Mouse (Mus musculus): ENCODE measurements around the gene Zfp61. TPM values are rescaled to one million over a fixed set of nuclear protein-coding genes. Genes with fewer than 3 reads are reported as not detected.

Zfp61 gene
- polyA plus RNA-seq, 1 experiment from 2014 or later, result 37.3 TPM

DNA sequence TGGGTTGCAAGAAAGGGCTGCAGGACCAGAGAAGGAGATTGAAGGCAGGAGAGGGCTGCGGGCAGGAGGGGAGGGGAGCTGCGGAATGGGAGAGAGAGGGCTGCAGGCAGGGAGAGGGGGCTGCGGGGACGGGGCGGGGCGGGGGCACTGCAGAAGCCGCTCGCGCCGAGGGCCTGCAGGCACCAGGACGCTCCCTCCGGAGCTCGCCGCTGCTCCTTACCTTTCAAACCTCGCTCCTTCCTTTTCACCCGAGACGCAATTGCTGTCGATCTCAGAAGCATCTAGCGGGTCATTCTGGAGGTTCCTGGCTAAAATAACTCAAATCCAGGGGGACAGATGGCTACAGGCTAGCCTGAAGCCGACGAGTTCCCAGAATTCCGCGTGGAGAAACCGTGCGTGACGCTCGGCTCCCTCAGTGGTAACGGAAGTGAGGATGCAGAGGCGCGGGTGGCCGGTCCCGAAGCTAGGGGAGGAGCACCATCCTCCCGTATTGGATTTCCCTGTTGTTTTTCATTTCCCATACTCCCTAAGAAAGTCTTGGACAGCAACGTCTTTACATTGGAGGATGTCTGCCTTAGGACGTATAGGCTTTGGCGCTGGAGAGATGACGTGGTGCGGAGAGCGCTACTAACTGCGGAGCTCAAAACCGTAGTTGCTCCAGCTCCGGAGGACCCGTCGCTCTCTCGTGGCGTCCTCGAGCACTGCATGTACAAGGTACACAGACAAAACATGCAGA lies 1.9 kb downstream of the Zfp61 start:
- Histone ChIP-seq H3K4me3 (ENCODE audit: low read depth, low read length) (peak overlapping the region; percentile 62), H3K36me3 (ENCODE audit: control insufficient read depth, insufficient read depth, low read length) (peaks cover 39% of the 10 kb centered on the region), H3K9ac (replicated peaks; ENCODE audit: low read depth, low read length) (peak overlapping the region; percentile 69), H3K27me3 (ENCODE audit: control insufficient read depth, insufficient read depth, low read length) (no peaks in the 10 kb centered on the region), H3K9me3 (ENCODE audit: control insufficient read depth, low read length) (no peaks in the 10 kb centered on the region), H3K27ac (ENCODE audit: low read depth, low read length) (peak overlapping the region; percentile 92), H3K4me2 (ENCODE audit: low read depth, low read length) (peak overlapping the region; percentile 83), H3K4me1 (ENCODE audit: control insufficient read depth, insufficient read depth, low read length) (peaks cover 13% of the 10 kb centered on the region; the same call in 1 of the 2 replicates)
- under 1% methylated on average over 47 of the region's 47 CpGs for WGBS
- ATAC-seq (ENCODE audit: low read depth), result peak; percentile 92

DNA sequence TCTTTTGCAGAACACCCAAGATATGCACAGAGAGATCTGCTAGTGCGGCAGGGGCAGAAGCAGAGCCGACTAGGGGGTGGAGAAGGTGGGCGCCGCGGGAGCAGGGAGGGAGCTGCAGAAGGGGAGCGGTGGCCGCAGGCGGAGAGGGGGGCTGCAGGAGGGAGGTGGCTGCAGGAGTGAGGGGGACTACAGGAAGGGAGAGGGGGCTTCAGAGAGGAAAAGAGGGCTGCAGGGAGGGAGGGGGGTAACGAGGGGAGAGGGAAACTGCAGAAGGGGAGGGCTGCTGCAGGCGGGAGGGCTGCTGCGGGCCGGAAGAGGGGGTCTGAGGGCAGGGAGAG lies 2.4 kb downstream of the Zfp61 start:
- H3K4me3 ChIP-seq (ENCODE audit: low read depth, low read length), result peak overlapping the region; percentile 62
- peak overlapping the region; percentile 92 for H3K27ac ChIP-seq (ENCODE audit: low read depth, low read length)
- H3K4me2 ChIP-seq (ENCODE audit: low read depth, low read length), result peak overlapping the region; percentile 83
- no peaks in the 10 kb centered on the region for H3K27me3 ChIP-seq (ENCODE audit: control insufficient read depth, insufficient read depth, low read length)
- peaks cover 36% of the 10 kb centered on the region for H3K36me3 ChIP-seq (ENCODE audit: control insufficient read depth, insufficient read depth, low read length)
- peaks cover 13% of the 10 kb centered on the region; the same call in 1 of the 2 replicates for H3K4me1 ChIP-seq (ENCODE audit: control insufficient read depth, insufficient read depth, low read length)
- H3K9ac ChIP-seq (replicated peaks; ENCODE audit: low read depth, low read length), result peak overlapping the region; percentile 69
- peak; percentile 36 for ATAC-seq (ENCODE audit: low read depth)
- 1% methylated on average over 12 of the region's 12 CpGs for WGBS
- no peaks in the 10 kb centered on the region for H3K9me3 ChIP-seq (ENCODE audit: control insufficient read depth, low read length)

DNA sequence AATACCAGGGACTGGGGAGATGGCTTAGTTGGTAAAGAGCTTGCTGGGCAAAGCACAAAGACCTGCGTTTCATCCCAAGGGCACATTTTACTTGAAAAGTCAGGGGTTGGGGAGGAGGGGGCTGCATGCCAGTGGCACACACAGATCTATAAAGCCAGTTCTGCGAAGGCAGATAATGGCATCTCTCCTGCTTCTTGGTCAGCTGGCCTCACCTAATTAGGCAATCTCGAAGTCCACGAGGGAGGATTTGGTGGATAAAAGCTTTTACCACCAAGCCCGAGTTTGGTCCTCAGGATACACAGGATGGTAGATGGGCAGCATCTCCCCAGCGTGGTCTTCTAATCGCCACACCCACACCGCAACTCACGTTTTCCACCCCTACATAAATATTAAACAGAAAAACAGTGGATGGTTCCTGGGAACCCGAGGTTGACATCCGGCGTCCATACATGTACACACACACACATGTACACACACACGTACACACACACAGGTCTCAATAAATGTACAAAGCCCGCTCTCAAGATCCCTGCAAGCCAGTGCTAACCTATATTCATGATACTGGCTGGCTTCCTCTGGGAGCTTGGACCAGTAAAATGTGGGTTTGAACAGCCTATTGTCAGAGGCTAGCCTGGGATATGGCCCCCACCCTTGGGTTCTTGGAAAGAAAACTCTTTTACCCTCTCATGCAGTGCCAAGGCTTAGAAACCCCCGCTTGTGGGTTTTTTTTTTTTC lies 3.5 kb downstream of the Zfp61 start:
- 89% methylated on average over 15 of the region's 15 CpGs for WGBS
- Histone ChIP-seq H3K36me3 (ENCODE audit: control insufficient read depth, insufficient read depth, low read length) (peaks cover 32% of the 10 kb centered on the region; the same call in 1 of the 2 replicates), H3K9me3 (ENCODE audit: control insufficient read depth, low read length) (no peaks in the 10 kb centered on the region), H3K9ac (replicated peaks; ENCODE audit: low read depth, low read length) (no peak overlapping the region), H3K4me1 (ENCODE audit: control insufficient read depth, insufficient read depth, low read length) (peaks cover 13% of the 10 kb centered on the region; the same call in 1 of the 2 replicates), H3K4me2 (ENCODE audit: low read depth, low read length) (peak overlapping the region; percentile 83), H3K4me3 (ENCODE audit: low read depth, low read length) (peak overlapping the region; percentile 62; the same call in 1 of the 2 replicates), H3K27ac (ENCODE audit: low read depth, low read length) (no peak overlapping the region), H3K27me3 (ENCODE audit: control insufficient read depth, insufficient read depth, low read length) (no peaks in the 10 kb centered on the region)
- ATAC-seq (ENCODE audit: low read depth), result no peak

DNA sequence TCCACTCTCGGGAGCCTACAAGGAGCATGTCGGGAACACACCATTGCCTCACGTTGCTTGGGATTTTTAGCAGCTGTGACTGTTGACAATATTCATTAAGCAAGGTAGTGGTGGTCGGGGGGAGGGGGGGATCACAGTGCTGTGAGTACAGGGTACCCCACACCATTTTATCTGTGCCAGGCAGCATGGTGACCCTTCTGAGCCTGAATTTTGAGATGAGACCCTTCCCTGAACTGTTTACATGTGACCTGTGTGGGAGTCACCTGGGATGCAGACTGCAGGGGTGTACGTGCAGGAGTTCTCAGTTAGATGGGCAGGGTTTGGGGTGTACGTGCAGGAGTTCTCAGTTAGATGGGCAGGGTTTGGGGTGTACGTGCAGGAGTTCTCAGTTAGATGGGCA lies 4.6 kb downstream of the Zfp61 start:
- Histone ChIP-seq H3K36me3 (ENCODE audit: control insufficient read depth, insufficient read depth, low read length) (peaks cover 35% of the 10 kb centered on the region), H3K27ac (ENCODE audit: low read depth, low read length) (no peak overlapping the region), H3K9me3 (ENCODE audit: control insufficient read depth, low read length) (no peaks in the 10 kb centered on the region), H3K4me2 (ENCODE audit: low read depth, low read length) (no peak overlapping the region), H3K4me3 (ENCODE audit: low read depth, low read length) (no peak overlapping the region), H3K27me3 (ENCODE audit: control insufficient read depth, insufficient read depth, low read length) (no peaks in the 10 kb centered on the region), H3K4me1 (ENCODE audit: control insufficient read depth, insufficient read depth, low read length) (peaks cover 13% of the 10 kb centered on the region; the same call in 1 of the 2 replicates), H3K9ac (replicated peaks; ENCODE audit: low read depth, low read length) (no peak overlapping the region)
- no peak for ATAC-seq (ENCODE audit: low read depth)
- WGBS, result 95% methylated on average over 7 of the region's 7 CpGs

DNA sequence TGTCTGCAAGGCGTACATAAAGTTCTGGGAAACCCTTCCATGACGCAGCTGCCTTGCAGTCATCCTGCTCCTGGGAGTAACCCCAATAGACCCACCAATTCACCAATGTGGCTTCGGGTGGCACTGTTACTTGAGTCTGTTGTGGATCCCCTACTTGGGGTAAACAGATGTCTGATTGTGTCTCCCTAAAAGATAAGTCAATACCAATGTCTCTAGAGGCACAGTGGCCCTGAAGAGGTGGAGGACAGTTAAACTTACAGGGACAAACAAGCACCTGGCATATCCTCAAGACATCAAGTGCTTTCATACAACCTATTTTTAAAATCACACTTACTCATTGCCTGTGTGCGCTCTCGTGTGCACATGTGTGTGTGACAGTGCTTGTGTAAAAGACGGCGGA lies 5.7 kb downstream of the Zfp61 start:
- ATAC-seq (ENCODE audit: low read depth), result no peak
- Histone ChIP-seq H3K4me2 (ENCODE audit: low read depth, low read length) (no peak overlapping the region), H3K36me3 (ENCODE audit: control insufficient read depth, insufficient read depth, low read length) (peaks cover 45% of the 10 kb centered on the region), H3K27me3 (ENCODE audit: control insufficient read depth, insufficient read depth, low read length) (no peaks in the 10 kb centered on the region), H3K9ac (replicated peaks; ENCODE audit: low read depth, low read length) (no peak overlapping the region), H3K9me3 (ENCODE audit: control insufficient read depth, low read length) (no peaks in the 10 kb centered on the region), H3K4me1 (ENCODE audit: control insufficient read depth, insufficient read depth, low read length) (peaks cover 13% of the 10 kb centered on the region; the same call in 1 of the 2 replicates), H3K4me3 (ENCODE audit: low read depth, low read length) (no peak overlapping the region), H3K27ac (ENCODE audit: low read depth, low read length) (no peak overlapping the region)
- 97% methylated on average over 7 of the region's 7 CpGs for WGBS

DNA sequence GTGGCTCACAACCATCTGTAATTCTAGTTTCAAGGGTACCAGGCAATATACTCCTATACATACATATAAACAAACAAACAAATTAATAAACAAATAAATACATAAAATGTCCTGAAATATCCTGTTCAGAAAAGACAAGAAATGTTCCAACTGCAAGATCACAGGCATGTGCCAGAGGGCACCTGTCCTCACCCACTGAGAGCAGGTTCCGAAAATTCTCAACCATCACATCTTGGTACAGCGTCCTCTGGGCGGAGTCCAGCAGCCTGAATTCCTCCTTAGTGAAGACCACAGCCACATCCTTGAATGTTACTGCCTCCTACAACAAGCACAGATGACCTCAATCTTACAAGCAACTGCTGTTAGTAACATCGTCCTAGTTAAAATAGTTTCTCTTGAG lies 6.3 kb downstream of the Zfp61 start:
- Histone ChIP-seq H3K9me3 (ENCODE audit: control insufficient read depth, low read length) (no peaks in the 10 kb centered on the region), H3K9ac (replicated peaks; ENCODE audit: low read depth, low read length) (no peak overlapping the region), H3K4me2 (ENCODE audit: low read depth, low read length) (no peak overlapping the region), H3K4me3 (ENCODE audit: low read depth, low read length) (no peak overlapping the region), H3K27me3 (ENCODE audit: control insufficient read depth, insufficient read depth, low read length) (no peaks in the 10 kb centered on the region), H3K36me3 (ENCODE audit: control insufficient read depth, insufficient read depth, low read length) (peaks cover 51% of the 10 kb centered on the region), H3K4me1 (ENCODE audit: control insufficient read depth, insufficient read depth, low read length) (peaks cover 8% of the 10 kb centered on the region; the same call in 1 of the 2 replicates), H3K27ac (ENCODE audit: low read depth, low read length) (no peak overlapping the region)
- ATAC-seq (ENCODE audit: low read depth), result no peak
- 96% methylated on average over 4 of the region's 4 CpGs for WGBS

DNA sequence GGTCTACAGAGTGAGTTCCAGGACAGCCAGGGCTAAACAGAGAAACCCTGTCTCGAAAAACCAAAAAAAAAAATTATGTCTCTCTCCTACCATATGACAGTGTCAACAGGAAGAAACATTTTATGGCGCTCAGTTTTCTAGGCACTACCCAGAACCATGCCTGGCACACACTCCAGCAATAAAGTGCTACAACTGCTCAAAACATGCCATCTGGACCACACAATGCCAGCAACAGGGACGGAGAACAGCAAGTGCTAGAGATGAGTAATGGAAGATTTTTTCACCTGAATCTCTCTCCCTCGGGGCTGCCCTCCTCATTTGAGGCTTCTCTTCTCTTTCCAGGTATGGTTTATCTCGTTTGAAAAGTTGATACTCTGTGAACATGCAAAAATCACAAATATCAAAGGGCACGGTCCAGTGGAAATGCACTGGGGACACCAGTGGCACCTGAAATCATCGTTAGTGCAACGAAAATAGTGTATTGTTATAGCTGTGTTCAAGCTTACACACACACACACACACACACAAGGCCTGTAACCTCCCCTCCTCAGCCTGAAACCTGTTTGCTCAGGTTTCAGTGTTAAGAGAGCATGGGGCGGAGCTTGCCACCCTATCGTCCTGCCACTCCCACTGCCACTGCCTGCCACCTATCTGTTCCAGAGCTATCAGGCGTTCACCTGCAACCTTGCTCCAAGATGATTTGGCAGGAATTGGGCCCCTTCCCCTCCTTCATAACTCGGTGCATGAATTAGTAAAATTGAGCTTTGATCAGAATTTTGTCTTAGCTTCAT lies 7.8 kb downstream of the Zfp61 start:
- Histone ChIP-seq H3K4me3 (ENCODE audit: low read depth, low read length) (no peak overlapping the region), H3K9ac (replicated peaks; ENCODE audit: low read depth, low read length) (no peak overlapping the region), H3K9me3 (ENCODE audit: control insufficient read depth, low read length) (no peaks in the 10 kb centered on the region), H3K36me3 (ENCODE audit: control insufficient read depth, insufficient read depth, low read length) (peaks cover 52% of the 10 kb centered on the region), H3K27ac (ENCODE audit: low read depth, low read length) (no peak overlapping the region), H3K4me1 (ENCODE audit: control insufficient read depth, insufficient read depth, low read length) (peaks cover 7% of the 10 kb centered on the region; the same call in 1 of the 2 replicates), H3K4me2 (ENCODE audit: low read depth, low read length) (no peak overlapping the region), H3K27me3 (ENCODE audit: control insufficient read depth, insufficient read depth, low read length) (no peaks in the 10 kb centered on the region)
- ATAC-seq (ENCODE audit: low read depth), result no peak
- WGBS, result 90% methylated on average over 12 of the region's 12 CpGs

DNA sequence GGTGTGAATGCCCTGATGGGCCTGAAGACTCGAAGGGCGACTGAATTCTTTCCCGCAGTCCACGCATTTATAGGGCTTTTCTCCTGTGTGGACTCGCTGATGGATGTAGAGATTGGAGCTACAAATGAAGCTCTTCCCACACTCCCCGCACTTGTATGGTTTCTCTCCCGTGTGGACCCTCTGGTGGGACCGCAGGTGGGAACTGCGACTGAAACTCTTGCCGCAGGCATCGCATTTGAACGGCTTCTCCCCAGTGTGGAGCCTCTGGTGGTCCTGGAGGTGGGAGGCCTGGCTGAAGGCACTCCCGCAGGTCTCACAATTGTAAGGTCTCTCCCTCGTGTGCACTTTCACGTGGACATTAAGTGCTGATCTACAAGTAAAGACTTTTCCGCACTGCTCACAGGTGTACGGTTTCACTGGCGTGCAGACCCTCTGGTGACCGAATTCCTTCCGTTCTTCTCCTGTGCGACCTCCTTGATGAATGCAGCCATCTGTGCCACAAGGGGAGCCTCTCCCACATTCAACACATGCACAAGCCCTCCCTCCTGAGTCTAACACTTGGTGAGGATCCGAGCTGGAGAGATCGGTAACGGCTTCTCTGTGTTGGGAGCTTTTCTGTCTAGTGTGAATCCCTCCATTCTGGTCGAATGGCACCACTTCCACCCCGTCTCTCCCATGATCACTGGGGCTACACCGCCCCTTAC lies 9.5 kb downstream of the Zfp61 start:
- no peak overlapping the region for H3K9ac ChIP-seq (replicated peaks; ENCODE audit: low read depth, low read length)
- WGBS, result 91% methylated on average over 27 of the region's 27 CpGs
- H3K27ac ChIP-seq (ENCODE audit: low read depth, low read length), result no peak overlapping the region
- no peak overlapping the region for H3K4me2 ChIP-seq (ENCODE audit: low read depth, low read length)
- H3K4me1 ChIP-seq (ENCODE audit: control insufficient read depth, insufficient read depth, low read length), result no peaks in the 10 kb centered on the region
- H3K9me3 ChIP-seq (ENCODE audit: control insufficient read depth, low read length), result no peaks in the 10 kb centered on the region
- peaks cover 55% of the 10 kb centered on the region for H3K36me3 ChIP-seq (ENCODE audit: control insufficient read depth, insufficient read depth, low read length)
- H3K27me3 ChIP-seq (ENCODE audit: control insufficient read depth, insufficient read depth, low read length), result no peaks in the 10 kb centered on the region
- H3K4me3 ChIP-seq (ENCODE audit: low read depth, low read length), result no peak overlapping the region
- no peak for ATAC-seq (ENCODE audit: low read depth)
